In the genomic region with DNA sequence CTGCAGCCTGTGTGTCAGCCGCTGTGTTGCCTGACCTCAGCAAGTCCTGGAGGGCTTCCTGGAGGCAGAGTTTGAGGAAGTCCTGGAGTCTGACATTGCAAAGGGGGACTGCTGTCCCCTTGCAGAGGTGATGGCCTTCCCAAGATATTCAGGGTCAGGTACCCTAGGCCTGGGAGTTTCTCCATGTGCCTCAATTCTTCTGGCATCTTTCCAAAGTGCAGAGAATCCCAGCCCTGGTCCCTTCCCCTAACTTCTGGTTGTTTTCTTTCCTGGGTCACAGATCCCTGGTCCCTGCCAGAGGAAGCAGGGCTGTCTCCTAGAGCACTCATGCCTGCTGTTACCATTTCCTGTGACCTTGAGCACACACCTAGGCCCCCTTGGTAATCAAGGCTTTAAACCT, we compare ENCODE assay signal across 15 mouse cellular contexts. TPM values are rescaled to one million over a fixed set of nuclear protein-coding genes. Genes with fewer than 3 reads are reported as not detected.
A peak's percentile ranks its signal among the peaks of the same experiment; 100 is the strongest.
DNase-seq lines count a peak whose midpoint lies in the region; ATAC-seq and TF ChIP-seq lines count a peak whose summit lies in the region.
"Had no signal": no experiment of that assay in that cellular context is flagged by ENCODE, and none has a peak within 500 bp of the region (broad histone marks: within the 10 kb centered on the region; RNA-seq: fewer than 3 reads in every experiment).

No protein-coding gene starts in this region.

- 0 out of 2 replicates have a peak overlapping the region, but pooled peaks have one; percentile 5 for H3K27ac ChIP-seq in embryonic facial prominence, embryonic 13.5 days
- H3K27ac ChIP-seq in embryonic facial prominence, embryonic 10.5 days (replicated peaks) = no peak overlapping the region
- H3K27ac ChIP-seq in kidney, adult 2 months (ENCODE audit: insufficient read depth, low read depth, low read length) = peak overlapping the region; percentile 92
- peak overlapping the region; percentile 91 for H3K27ac ChIP-seq in lung, postnatal 0 days (ENCODE audit: low read length)
- no peak overlapping the region for H3K27ac ChIP-seq in forebrain, embryonic 13.5 days
- H3K27ac ChIP-seq: liver, embryonic 12.5 days; midbrain, embryonic 12.5 days had no signal

- no peaks in the 10 kb centered on the region for H3K9me3 ChIP-seq in embryonic facial prominence, embryonic 13.5 days
- no peaks in the 10 kb centered on the region for H3K9me3 ChIP-seq in embryonic facial prominence, embryonic 10.5 days
- H3K9me3 ChIP-seq in lung, postnatal 0 days (ENCODE audit: low read length) = no peaks in the 10 kb centered on the region
- no peaks in the 10 kb centered on the region for H3K9me3 ChIP-seq in forebrain, embryonic 13.5 days (replicated peaks)
- H3K9me3 ChIP-seq: liver, embryonic 12.5 days; midbrain, embryonic 12.5 days had no signal

- no peak for TF ChIP-seq EP300 in lung, postnatal 0 days (IDR thresholded peaks at IDR 0.05)

- ATAC-seq in embryonic facial prominence, embryonic 13.5 days (ENCODE audit: insufficient number of reproducible peaks, insufficient read depth, low FRiP score, low TSS enrichment, low read depth) = no peak
- no peak for ATAC-seq in lung, postnatal 0 days
- ATAC-seq in forebrain, embryonic 13.5 days = no peak
- ATAC-seq: activated CD4-positive, CD25-positive, alpha-beta regulatory T cell, adult 4 months; forebrain, embryonic 16.5 days; hindbrain, postnatal 0 days; liver, embryonic 12.5 days had no signal

- TF ChIP-seq CTCF in kidney, adult 2 months (conservative IDR thresholded peaks at IDR 0.05; ENCODE audit: insufficient read depth, insufficient read length, low read depth, low read length) = no peak
- no peak for TF ChIP-seq CTCF in lung, postnatal 0 days (IDR thresholded peaks at IDR 0.05)

- H3K4me3 ChIP-seq in embryonic facial prominence, embryonic 13.5 days = no peak overlapping the region
- no peak overlapping the region for H3K4me3 ChIP-seq in embryonic facial prominence, embryonic 10.5 days
- no peak overlapping the region for H3K4me3 ChIP-seq in kidney, adult 2 months (ENCODE audit: insufficient read depth, low read depth, low read length)
- H3K4me3 ChIP-seq in lung, postnatal 0 days (ENCODE audit: low read depth, low read length) = no peak overlapping the region
- no peak overlapping the region for H3K4me3 ChIP-seq in forebrain, embryonic 13.5 days
- H3K4me3 ChIP-seq: erythroblast, embryonic 14.5 days; liver, embryonic 12.5 days; midbrain, embryonic 12.5 days had no signal

- H3K9ac ChIP-seq in embryonic facial prominence, embryonic 13.5 days = no peak overlapping the region
- H3K9ac ChIP-seq in lung, postnatal 0 days (replicated peaks; ENCODE audit: low read depth) = no peak overlapping the region
- no peak overlapping the region for H3K9ac ChIP-seq in forebrain, embryonic 13.5 days
- H3K9ac ChIP-seq: liver, embryonic 12.5 days; midbrain, embryonic 12.5 days had no signal

- no peak for TF ChIP-seq POLR2A in kidney, adult 2 months (IDR thresholded peaks at IDR 0.05; ENCODE audit: low read depth, low read length)

- DNase-seq in embryonic facial prominence, embryonic 10.5 days (ENCODE audit: low spot score) = no peak
- peak; percentile 24 for DNase-seq in kidney, adult 2 months
- DNase-seq in kidney, adult 9 months = no peak
- no peak for DNase-seq in lung, postnatal 0 days (ENCODE audit: low spot score)
- DNase-seq in lung, adult 18-20 months = no peak
- DNase-seq in spleen, postnatal 10 days (ENCODE audit: low spot score in 2 of 2) = no peak
- DNase-seq: thymus, adult 18-20 months had no signal

- H3K36me3 ChIP-seq in embryonic facial prominence, embryonic 13.5 days = no peaks in the 10 kb centered on the region
- no peaks in the 10 kb centered on the region for H3K36me3 ChIP-seq in embryonic facial prominence, embryonic 10.5 days (replicated peaks)
- H3K36me3 ChIP-seq in kidney, adult 2 months (ENCODE audit: control insufficient read depth, insufficient read depth, low read length) = no peaks in the 10 kb centered on the region
- H3K36me3 ChIP-seq in lung, postnatal 0 days (ENCODE audit: insufficient read depth, low read length) = no peaks in the 10 kb centered on the region
- no peaks in the 10 kb centered on the region for H3K36me3 ChIP-seq in forebrain, embryonic 13.5 days (ENCODE audit: poor library complexity, severe bottlenecking)
- H3K36me3 ChIP-seq: liver, embryonic 12.5 days; midbrain, embryonic 12.5 days had no signal

- H3K4me1 ChIP-seq in embryonic facial prominence, embryonic 13.5 days = peaks cover 53% of the 10 kb centered on the region
- H3K4me1 ChIP-seq in embryonic facial prominence, embryonic 10.5 days = peaks cover 46% of the 10 kb centered on the region
- H3K4me1 ChIP-seq in kidney, adult 2 months (ENCODE audit: control insufficient read depth, insufficient read depth, low read length) = peaks cover 3% of the 10 kb centered on the region; the same call in 1 of the 2 replicates
- H3K4me1 ChIP-seq in lung, postnatal 0 days (ENCODE audit: insufficient read depth, low read depth, low read length) = peaks cover 35% of the 10 kb centered on the region
- peaks cover 35% of the 10 kb centered on the region for H3K4me1 ChIP-seq in forebrain, embryonic 13.5 days

- 96% methylated on average over 1 of the region's 1 CpGs for WGBS in embryonic facial prominence, embryonic 13.5 days
- whole genome bisulfite sequencing in embryonic facial prominence, embryonic 10.5 days = 89% methylated on average over 1 of the region's 1 CpGs
- WGBS in kidney, adult 2 months = 89% methylated on average over 1 of the region's 1 CpGs
- 94% methylated on average over 1 of the region's 1 CpGs for WGBS in lung, postnatal 0 days
- WGBS in forebrain, embryonic 13.5 days = 90% methylated on average over 1 of the region's 1 CpGs

- H3K4me2 ChIP-seq in embryonic facial prominence, embryonic 13.5 days = no peak overlapping the region
- H3K4me2 ChIP-seq in lung, postnatal 0 days (replicated peaks; ENCODE audit: low read depth, low read length) = no peak overlapping the region
- H3K4me2 ChIP-seq in forebrain, embryonic 13.5 days = no peak overlapping the region
- H3K4me2 ChIP-seq: liver, embryonic 12.5 days; midbrain, embryonic 12.5 days had no signal

- H3K27me3 ChIP-seq in embryonic facial prominence, embryonic 13.5 days = peaks cover 46% of the 10 kb centered on the region
- peaks cover 74% of the 10 kb centered on the region for H3K27me3 ChIP-seq in embryonic facial prominence, embryonic 10.5 days (replicated peaks; ENCODE audit: low read depth, poor library complexity, severe bottlenecking)
- no peaks in the 10 kb centered on the region for H3K27me3 ChIP-seq in kidney, adult 2 months (replicated peaks; ENCODE audit: control insufficient read depth, insufficient read depth, low read length)
- H3K27me3 ChIP-seq in lung, postnatal 0 days (replicated peaks; ENCODE audit: insufficient read depth, low read length) = peaks cover 7% of the 10 kb centered on the region; the same call in 1 of the 2 replicates
- H3K27me3 ChIP-seq in forebrain, embryonic 13.5 days = peaks cover 59% of the 10 kb centered on the region

RNA-seq across cellular contexts. Expression of gene Pitpnm3, which starts 3.9 kb away (rescaled TPM):
- 0.62 and 1.2 TPM in 2 replicates for polyA plus RNA-seq in embryonic facial prominence, embryonic 13.5 days (2015; fragmentation: Nextera tagmentation; extraction: Ambion mirVana)
- polyA plus RNA-seq in embryonic facial prominence, embryonic 10.5 days (2016; fragmentation: Nextera tagmentation; extraction: Ambion mirVana) = 0.23 and 0.24 TPM in 2 replicates
- polyA plus RNA-seq in kidney, adult 2 months (2012; rRNA removed) = 4.7 and 5.5 TPM in 2 replicates
- 8.3 and 8.5 TPM in 2 replicates for polyA plus RNA-seq in lung, postnatal 0 days (2015; fragmentation: Nextera tagmentation; extraction: Ambion mirVana)
- 0.63 and 0.65 TPM in 2 replicates for polyA plus RNA-seq in forebrain, embryonic 13.5 days (2015; fragmentation: Nextera tagmentation; extraction: Ambion mirVana)
- polyA plus RNA-seq: activated CD4-positive, CD25-positive, alpha-beta regulatory T cell, adult 4 months; erythroblast, embryonic 14.5 days had no signal

Comparison
In these comparisons a context has a peak if more than half of its experiments do, and no peak if none do; other contexts are left out.
1. H3K27ac ChIP-seq: peak in embryonic facial prominence, embryonic 13.5 days (single experiment), kidney, adult 2 months (single experiment) and lung, postnatal 0 days (single experiment); none in embryonic facial prominence, embryonic 10.5 days (single experiment) and forebrain, embryonic 13.5 days (single experiment).